In genomic region chr12:3390577-3391262, GRCm38 (mm10) we compare ENCODE assay signal across 8 mouse cellular contexts. TPM values are rescaled to one million over a fixed set of nuclear protein-coding genes. Genes with fewer than 3 reads are reported as not detected.
DNase-seq lines count a peak whose midpoint lies in the region; ATAC-seq and TF ChIP-seq lines count a peak whose summit lies in the region.

No protein-coding gene starts in this region.

- H3K27me3 ChIP-seq in embryonic facial prominence, embryonic 13.5 days, result no peaks in the 10 kb centered on the region
- H3K27me3 ChIP-seq in kidney, embryonic 14.5 days (ENCODE audit: control insufficient read depth, insufficient read depth, low read length), result no peaks in the 10 kb centered on the region
- H3K27me3 ChIP-seq in limb, embryonic 14.5 days (ENCODE audit: control insufficient read depth, insufficient read depth, low read length), result no peaks in the 10 kb centered on the region

- H3K4me1 ChIP-seq in embryonic facial prominence, embryonic 13.5 days, result 0 out of 2 replicates have a peak, but pooled peaks cover 7% of the 10 kb centered on the region
- no peaks in the 10 kb centered on the region for H3K4me1 ChIP-seq in kidney, embryonic 14.5 days (ENCODE audit: control insufficient read depth, insufficient read depth, low read length)
- no peaks in the 10 kb centered on the region for H3K4me1 ChIP-seq in limb, embryonic 14.5 days (ENCODE audit: control insufficient read depth, insufficient read depth, low read length)

- ATAC-seq in embryonic facial prominence, embryonic 13.5 days (ENCODE audit: insufficient number of reproducible peaks, insufficient read depth, low FRiP score, low TSS enrichment, low read depth), result 0 out of 2 replicates have a peak, but pooled peaks have one; percentile 49
- ATAC-seq in kidney, embryonic 14.5 days (ENCODE audit: low FRiP score, low TSS enrichment), result peak; percentile 79
- peak; percentile 85 for ATAC-seq in limb, embryonic 14.5 days (ENCODE audit: low FRiP score, low read depth)

- 30% methylated on average over 12 of the region's 12 CpGs for WGBS in embryonic facial prominence, embryonic 13.5 days
- 34% methylated on average over 12 of the region's 12 CpGs for WGBS in kidney, embryonic 14.5 days
- WGBS in limb, embryonic 14.5 days, result 40% methylated on average over 12 of the region's 12 CpGs

- DNase-seq in B cell, adult 2 months, result peak; percentile 81 to 83
- peak; percentile 67 to 73 for DNase-seq in adrenal gland, postnatal 4 days (ENCODE audit: low spot score in 2 of 2)
- peak; percentile 68 for DNase-seq in heart, adult 8-10 months (ENCODE audit: low spot score)
- peak; percentile 73 for DNase-seq in limb, embryonic 14.5 days (ENCODE audit: low spot score)
- DNase-seq in monocyte, adult 2 months (ENCODE audit: low read depth in 1 of 2, low spot score in 2 of 2), result peak; percentile 34 to 59
- peak; percentile 51 to 75 for DNase-seq in spleen, postnatal 14 days (ENCODE audit: low spot score in 2 of 2)

- H3K9me3 ChIP-seq in embryonic facial prominence, embryonic 13.5 days, result no peaks in the 10 kb centered on the region
- no peaks in the 10 kb centered on the region for H3K9me3 ChIP-seq in kidney, embryonic 14.5 days (ENCODE audit: control insufficient read depth, low read length)
- no peaks in the 10 kb centered on the region for H3K9me3 ChIP-seq in limb, embryonic 14.5 days (ENCODE audit: control insufficient read depth, low read length)

- no peak overlapping the region for H3K4me2 ChIP-seq in embryonic facial prominence, embryonic 13.5 days
- no peak overlapping the region for H3K4me2 ChIP-seq in kidney, embryonic 14.5 days (replicated peaks; ENCODE audit: low read depth, low read length)
- no peak overlapping the region for H3K4me2 ChIP-seq in limb, embryonic 14.5 days (replicated peaks; ENCODE audit: low read depth, low read length, severe bottlenecking)

- 0 out of 2 replicates have a peak overlapping the region, but pooled peaks have one; percentile 27 for H3K9ac ChIP-seq in embryonic facial prominence, embryonic 13.5 days
- H3K9ac ChIP-seq in kidney, embryonic 14.5 days (ENCODE audit: low read depth, low read length), result no peak overlapping the region
- no peak overlapping the region for H3K9ac ChIP-seq in limb, embryonic 14.5 days (ENCODE audit: low read depth, low read length, severe bottlenecking)

- no peak for TF ChIP-seq POLR2A in limb, embryonic 14.5 days (IDR thresholded peaks at IDR 0.05; ENCODE audit: borderline replicate concordance, extremely low read depth, insufficient read depth, insufficient read length)

- H3K36me3 ChIP-seq in embryonic facial prominence, embryonic 13.5 days, result peaks cover 66% of the 10 kb centered on the region
- peaks cover 25% of the 10 kb centered on the region; the same call in 1 of the 2 replicates for H3K36me3 ChIP-seq in kidney, embryonic 14.5 days (ENCODE audit: control insufficient read depth, insufficient read depth, low read length)
- H3K36me3 ChIP-seq in limb, embryonic 14.5 days (ENCODE audit: control insufficient read depth, insufficient read depth, low read length), result peaks cover 61% of the 10 kb centered on the region

- H3K27ac ChIP-seq in embryonic facial prominence, embryonic 13.5 days, result no peak overlapping the region
- no peak overlapping the region for H3K27ac ChIP-seq in kidney, embryonic 14.5 days (ENCODE audit: low read depth, low read length)
- no peak overlapping the region for H3K27ac ChIP-seq in limb, embryonic 14.5 days (replicated peaks; ENCODE audit: low read depth, low read length)

- no peak overlapping the region for H3K4me3 ChIP-seq in embryonic facial prominence, embryonic 13.5 days
- H3K4me3 ChIP-seq in kidney, embryonic 14.5 days (ENCODE audit: low read length), result no peak overlapping the region
- no peak overlapping the region for H3K4me3 ChIP-seq in limb, embryonic 14.5 days (replicated peaks; ENCODE audit: low read length)

RNA-seq across cellular contexts. Expression of gene Kif3c, which starts 25.8 kb away (rescaled TPM):
- total RNA-seq in adrenal gland, postnatal 4 days (2021), result 10 to 100 TPM; 29.2 to 33.0 TPM
- 18.4 and 19.8 TPM in 2 replicates for polyA plus RNA-seq in embryonic facial prominence, embryonic 13.5 days (2015; fragmentation: Nextera tagmentation; extraction: Ambion mirVana)
- 1 to 10 TPM; 5.9 to 6.9 (median 6.3) TPM for total RNA-seq in heart, adult 8-10 months (2022)
- polyA plus RNA-seq in kidney, embryonic 14.5 days (2014; fragmentation: Nextera tagmentation; extraction: Ambion mirVana), result 8.3 and 10.5 TPM in 2 replicates
- 15.7 and 24.1 TPM in 2 replicates for polyA plus RNA-seq in limb, embryonic 14.5 days (2012; rRNA removed)
- polyA plus RNA-seq in limb, embryonic 14.5 days (2014; fragmentation: Nextera tagmentation; extraction: Ambion mirVana), result 10.4 and 14.6 TPM in 2 replicates

RNA-seq across cellular contexts. Expression of gene Asxl2, which starts 35.9 kb away (rescaled TPM):
- 10 to 100 TPM; 42.7 to 43.1 TPM for total RNA-seq in adrenal gland, postnatal 4 days (2021)
- 21.4 and 23.2 TPM in 2 replicates for polyA plus RNA-seq in embryonic facial prominence, embryonic 13.5 days (2015; fragmentation: Nextera tagmentation; extraction: Ambion mirVana)
- total RNA-seq in heart, adult 8-10 months (2022), result 10 to 100 TPM; 18.3 to 26.2 (median 22.3) TPM
- polyA plus RNA-seq in kidney, embryonic 14.5 days (2014; fragmentation: Nextera tagmentation; extraction: Ambion mirVana), result 13.9 and 25.4 TPM in 2 replicates
- polyA plus RNA-seq in limb, embryonic 14.5 days (2012; rRNA removed), result 13.1 and 13.6 TPM in 2 replicates
- 14.7 TPM in 2 replicates for polyA plus RNA-seq in limb, embryonic 14.5 days (2014; fragmentation: Nextera tagmentation; extraction: Ambion mirVana)
